Mouse (Mus musculus) limb, embryonic 15.5 days (tissue): ENCODE results near the gene Orm3. TPM values are rescaled to one million over a fixed set of nuclear protein-coding genes. Genes with fewer than 3 reads are reported as not detected.
A peak's percentile ranks its signal among the peaks of the same experiment; 100 is the strongest.
"Not testable (repeated sequence)": the region's sequence is repeated elsewhere in the genome, so short reads cannot be mapped to it uniquely, and the experiment has no call there.

Experiments
- ATAC-seq: fragments of 200-750 bp; cut with Nextera tagmentation; 2 replicates; pipeline ENCODE4 v1.8.0; 2017; ENCODE audit warnings: low read depth, moderate TSS enrichment; ENCODE audit not compliant: insufficient number of reproducible peaks, low FRiP score, low TSS enrichment
- H3K27ac ChIP-seq: fragments of 300-500 bp; sonication (generic); 2 replicates; pipeline ENCODE4 v1.5.1; 2015; ENCODE audit warnings: moderate library complexity, mild to moderate bottlenecking, inconsistent platforms
- H3K27me3 ChIP-seq: fragments of 300-500 bp; sonication (generic); 2 replicates; pipeline ENCODE4 v1.6.1; 2015; ENCODE audit warnings: inconsistent platforms
- H3K36me3 ChIP-seq: fragments of 300-500 bp; sonication (generic); 2 replicates; pipeline ENCODE4 v1.6.1; 2015; ENCODE audit warnings: inconsistent platforms
- H3K4me1 ChIP-seq: fragments of 300-500 bp; sonication (generic); 2 replicates; pipeline ENCODE4 v1.6.1; 2015; ENCODE audit warnings: inconsistent platforms
- H3K4me2 ChIP-seq: fragments of 300-500 bp; sonication (generic); 2 replicates; pipeline ENCODE4 v1.6.1; 2015; ENCODE audit warnings: mild to moderate bottlenecking, inconsistent platforms
- H3K4me3 ChIP-seq: fragments of 300-500 bp; sonication (generic); 2 replicates; pipeline ENCODE4 v1.5.1; 2015; ENCODE audit warnings: mild to moderate bottlenecking, inconsistent platforms
- H3K9ac ChIP-seq: fragments of 300-500 bp; sonication (generic); 2 replicates; pipeline ENCODE4 v1.6.1; 2015; ENCODE audit warnings: inconsistent platforms
- H3K9me3 ChIP-seq: fragments of 300-500 bp; sonication (generic); 2 replicates; pipeline ENCODE4 v1.6.1; 2016; ENCODE audit warnings: inconsistent platforms
- WGBS: fragments of 180-500 bp; shearing (Covaris S2); methylation state at CpG from one replicate; pipeline ENCODE4 v1.1.7; 2015; 5-methylcytosine and 5-hydroxymethylcytosine counted together
- polyA plus RNA-seq: library from polyadenylated mRNA; unstranded; fragments of >200 nt; fragmentation: Nextera tagmentation; extraction: Ambion mirVana; gene quantifications from 2 replicates; pipeline ENCODE4 v1.2.1, GENCODE M21; 2015

Orm3 gene
- polyA plus RNA-seq: not detected in 2 replicates

DNA sequence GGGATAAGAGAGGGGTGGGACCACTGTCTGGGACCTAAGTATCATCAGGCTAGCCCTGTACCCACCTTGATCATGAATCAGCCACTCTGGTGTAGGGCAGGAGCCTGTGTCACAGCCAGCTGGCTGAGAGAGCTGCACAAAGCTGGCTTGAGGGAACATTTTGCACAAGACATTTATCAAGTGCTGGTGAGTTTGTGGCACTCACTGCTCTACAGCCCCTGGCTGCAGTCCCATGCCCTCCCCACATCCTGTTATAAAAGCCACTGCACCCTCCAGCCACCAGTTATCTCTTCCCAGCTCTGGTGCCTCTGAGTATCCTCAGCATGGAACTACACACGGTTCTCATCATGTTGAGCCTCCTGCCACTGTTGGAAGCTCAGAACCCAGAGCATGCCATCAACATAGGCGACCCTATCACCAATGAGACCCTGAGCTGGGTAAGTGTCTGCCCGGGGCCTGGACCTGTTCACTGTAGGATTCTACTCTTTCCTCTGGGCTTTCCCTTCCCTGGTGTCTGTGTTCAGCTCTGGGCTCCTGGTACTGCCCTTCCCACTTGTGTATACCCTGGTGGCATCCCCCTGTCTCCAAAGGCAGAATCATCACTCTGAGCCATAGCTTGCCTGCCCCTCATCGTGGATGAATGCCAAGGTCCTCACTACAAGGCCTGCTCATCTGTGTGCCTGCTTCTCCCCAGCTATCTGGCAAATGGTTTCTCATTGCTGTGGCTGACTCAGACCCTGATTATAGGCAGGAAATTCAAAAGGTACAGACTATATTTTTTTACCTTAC is at the start of gene Orm3:
TSS of gene Orm3 (plus strand) at position 286 of the 789 bp plus-strand sequence.
- Histone ChIP-seq H3K4me2 (no peak within 1 kb of the TSS), H3K36me3 (no peaks in the 10 kb centered on the region), H3K27me3 (no peaks in the 10 kb centered on the region), H3K9me3 (no peaks in the 10 kb centered on the region), H3K27ac (peak within 1 kb of the TSS; percentile 3; the same call in 1 of the 2 replicates), H3K9ac (no peak within 1 kb of the TSS), H3K4me1 (peaks cover 16% of the 10 kb centered on the region), H3K4me3 (no peak within 1 kb of the TSS)
- no peak for ATAC-seq
- 72% methylated on average over 4 of the region's 4 CpGs for WGBS

DNA sequence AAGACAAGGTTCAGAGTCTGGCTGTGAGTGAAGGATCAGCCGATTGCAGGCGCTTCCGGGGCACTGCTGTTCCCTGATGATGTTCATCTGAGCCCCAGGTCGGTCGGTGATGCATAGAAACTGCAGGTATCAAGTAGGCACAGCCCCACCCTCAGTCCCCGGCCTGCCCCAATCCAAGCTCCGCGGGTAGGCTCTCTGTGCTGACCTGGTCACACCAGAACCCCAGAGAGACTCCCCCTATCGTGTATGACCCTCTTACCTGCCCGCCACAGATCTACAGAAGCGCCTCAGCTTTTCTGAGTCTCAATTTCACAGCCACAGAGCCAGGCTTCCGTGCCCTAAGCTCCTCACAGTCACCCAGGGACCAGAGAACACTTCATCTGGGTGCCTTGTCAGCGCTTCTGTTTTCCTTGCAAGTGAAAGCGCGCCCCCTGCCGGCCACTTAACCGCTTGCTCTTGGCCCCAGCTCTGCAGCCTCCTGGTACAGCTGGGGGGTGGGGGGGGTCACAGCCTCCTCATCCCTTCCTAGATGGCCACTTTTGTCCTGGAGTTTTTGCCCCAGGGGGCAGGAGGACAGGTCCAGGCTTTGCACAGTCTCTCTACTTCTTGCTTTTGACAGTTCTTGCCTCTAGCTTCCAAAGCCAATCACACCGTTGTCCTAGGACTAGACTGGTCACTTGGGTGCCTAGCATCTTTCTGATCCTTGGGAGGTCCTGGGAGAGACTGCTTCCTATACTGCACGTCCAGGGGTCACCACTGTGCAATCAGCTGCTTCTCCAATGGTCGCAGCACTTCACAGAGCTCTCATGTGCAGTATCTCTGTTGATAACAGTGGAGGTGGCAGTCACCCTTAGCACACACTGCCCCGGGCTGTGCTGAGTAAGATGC is 48.5 kb upstream of the Orm3 start:
- Histone ChIP-seq H3K27me3 (no peaks in the 10 kb centered on the region), H3K36me3 (peaks cover 85% of the 10 kb centered on the region), H3K27ac (no peak overlapping the region), H3K4me1 (peaks cover 21% of the 10 kb centered on the region), H3K9ac (no peak overlapping the region), H3K4me2 (no peak overlapping the region), H3K4me3 (no peak overlapping the region), H3K9me3 (no peaks in the 10 kb centered on the region)
- no peak for ATAC-seq
- whole genome bisulfite sequencing: 33% methylated on average over 21 of the region's 21 CpGs

DNA sequence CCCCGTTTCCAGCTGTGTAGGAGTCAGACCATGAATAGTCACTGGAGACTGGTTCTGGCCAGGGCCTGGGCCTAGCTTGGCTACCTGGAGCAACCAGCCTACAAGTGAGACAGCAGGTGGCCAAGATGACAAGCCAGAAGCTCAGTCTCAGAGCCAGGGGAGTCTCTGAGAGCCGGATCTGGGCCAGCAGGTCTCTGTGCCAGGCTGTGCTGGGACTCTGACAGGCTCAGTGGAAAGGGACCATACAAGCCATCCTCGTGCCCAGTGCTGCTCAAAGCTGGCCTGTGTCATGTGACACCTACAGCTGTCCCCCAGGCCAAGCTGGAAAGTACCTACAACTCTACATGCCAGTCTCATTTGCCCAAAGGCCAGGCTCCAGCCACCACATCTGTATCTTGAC is 47.6 kb upstream of the Orm3 start:
- ATAC-seq: no peak
- Histone ChIP-seq H3K9ac (no peak overlapping the region), H3K9me3 (no peaks in the 10 kb centered on the region), H3K4me2 (no peak overlapping the region), H3K4me1 (peaks cover 14% of the 10 kb centered on the region), H3K4me3 (no peak overlapping the region), H3K27me3 (no peaks in the 10 kb centered on the region), H3K36me3 (peaks cover 86% of the 10 kb centered on the region), H3K27ac (no peak overlapping the region)
- WGBS: 76% methylated on average over 3 of the region's 3 CpGs

DNA sequence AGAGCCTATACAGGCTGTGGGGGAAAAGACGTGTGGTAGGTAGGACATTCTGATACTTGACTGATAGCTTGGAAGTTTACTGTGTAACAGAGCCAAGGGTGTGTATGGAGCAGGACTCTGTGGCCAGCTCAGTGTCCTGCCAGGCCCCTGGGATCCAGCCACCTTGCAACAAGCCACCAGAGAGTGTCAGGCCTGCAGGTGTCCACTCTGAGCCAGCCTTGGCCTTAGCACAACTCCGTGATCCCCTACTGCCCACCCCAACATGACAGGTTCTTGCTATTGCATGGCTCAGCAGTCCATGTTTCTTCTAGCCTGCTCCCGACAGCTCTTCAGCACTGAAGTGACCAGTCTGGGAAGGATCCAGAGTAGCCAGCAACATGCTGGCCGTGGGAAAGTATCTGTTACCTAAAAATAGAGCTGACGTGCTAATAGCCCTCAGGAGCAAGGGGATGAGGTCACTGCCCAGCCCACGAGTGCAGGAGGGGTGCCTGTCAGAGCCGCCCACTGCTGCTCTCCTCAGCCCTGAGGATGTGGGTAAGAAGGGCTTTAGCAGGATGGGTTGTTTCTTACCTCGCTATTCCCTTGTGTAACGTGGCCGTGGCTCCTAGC is 45.6 kb upstream of the Orm3 start:
- Histone ChIP-seq H3K4me3 (no peak overlapping the region), H3K9me3 (no peaks in the 10 kb centered on the region), H3K27ac (0 out of 2 replicates have a peak overlapping the region, but pooled peaks have one; percentile 38), H3K27me3 (no peaks in the 10 kb centered on the region), H3K4me1 (peaks cover 21% of the 10 kb centered on the region), H3K4me2 (no peak overlapping the region), H3K36me3 (peaks cover 89% of the 10 kb centered on the region), H3K9ac (no peak overlapping the region)
- ATAC-seq: no peak
- 54% methylated on average over 10 of the region's 10 CpGs for WGBS

DNA sequence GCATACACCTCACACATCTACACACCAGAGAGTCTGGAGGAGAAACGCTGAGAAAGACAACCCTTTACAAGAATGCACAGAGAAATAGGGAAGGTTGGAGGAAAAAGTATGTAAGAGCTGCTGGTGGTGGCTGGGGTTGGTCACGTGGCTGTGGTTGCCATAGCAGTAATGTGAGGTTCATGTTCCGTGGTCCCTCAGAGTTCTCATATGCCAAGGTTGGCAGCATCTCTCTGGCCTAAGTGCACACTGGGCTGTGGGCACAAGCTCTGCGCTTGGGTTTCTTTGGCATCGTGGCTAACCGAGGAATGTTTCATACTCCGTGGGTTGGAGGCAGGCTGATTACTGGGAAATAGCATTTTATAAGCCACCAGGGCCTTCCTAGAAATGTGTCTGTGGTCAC is 44.5 kb upstream of the Orm3 start:
- Histone ChIP-seq H3K9me3 (no peaks in the 10 kb centered on the region), H3K27ac (peak overlapping the region; percentile 38; the same call in 1 of the 2 replicates), H3K27me3 (no peaks in the 10 kb centered on the region), H3K4me1 (peaks cover 32% of the 10 kb centered on the region), H3K9ac (no peak overlapping the region), H3K4me2 (no peak overlapping the region), H3K4me3 (no peak overlapping the region), H3K36me3 (peaks cover 88% of the 10 kb centered on the region)
- 76% methylated on average over 7 of the region's 7 CpGs for WGBS
- no peak for ATAC-seq

DNA sequence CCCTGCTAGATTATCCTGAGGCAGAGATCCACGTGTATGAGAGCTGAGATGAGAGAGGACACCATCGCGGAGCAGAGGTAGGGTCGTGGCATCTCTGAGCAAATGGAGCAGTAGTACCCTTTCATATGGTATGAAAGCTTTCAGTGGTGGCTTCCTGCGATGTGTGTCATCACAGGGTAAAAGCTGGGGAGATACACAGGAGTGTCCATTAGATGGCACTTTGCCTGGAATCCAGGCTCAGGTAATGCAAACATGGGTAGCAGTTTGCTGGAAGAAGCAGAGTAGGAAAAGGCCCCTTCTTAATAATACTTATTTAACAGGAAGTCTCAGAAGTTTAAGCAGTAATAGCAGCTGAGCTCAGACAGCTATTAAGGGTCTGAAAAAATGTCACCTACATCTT is 41.9 kb upstream of the Orm3 start:
- no peak for ATAC-seq
- H3K4me3 ChIP-seq: no peak overlapping the region
- H3K4me1 ChIP-seq: peaks cover 32% of the 10 kb centered on the region
- H3K27me3 ChIP-seq: no peaks in the 10 kb centered on the region
- H3K27ac ChIP-seq: 0 out of 2 replicates have a peak overlapping the region, but pooled peaks have one; percentile 6
- H3K36me3 ChIP-seq: peaks cover 91% of the 10 kb centered on the region
- 78% methylated on average over 5 of the region's 5 CpGs for WGBS
- no peaks in the 10 kb centered on the region for H3K9me3 ChIP-seq
- H3K9ac ChIP-seq: no peak overlapping the region
- H3K4me2 ChIP-seq: no peak overlapping the region

DNA sequence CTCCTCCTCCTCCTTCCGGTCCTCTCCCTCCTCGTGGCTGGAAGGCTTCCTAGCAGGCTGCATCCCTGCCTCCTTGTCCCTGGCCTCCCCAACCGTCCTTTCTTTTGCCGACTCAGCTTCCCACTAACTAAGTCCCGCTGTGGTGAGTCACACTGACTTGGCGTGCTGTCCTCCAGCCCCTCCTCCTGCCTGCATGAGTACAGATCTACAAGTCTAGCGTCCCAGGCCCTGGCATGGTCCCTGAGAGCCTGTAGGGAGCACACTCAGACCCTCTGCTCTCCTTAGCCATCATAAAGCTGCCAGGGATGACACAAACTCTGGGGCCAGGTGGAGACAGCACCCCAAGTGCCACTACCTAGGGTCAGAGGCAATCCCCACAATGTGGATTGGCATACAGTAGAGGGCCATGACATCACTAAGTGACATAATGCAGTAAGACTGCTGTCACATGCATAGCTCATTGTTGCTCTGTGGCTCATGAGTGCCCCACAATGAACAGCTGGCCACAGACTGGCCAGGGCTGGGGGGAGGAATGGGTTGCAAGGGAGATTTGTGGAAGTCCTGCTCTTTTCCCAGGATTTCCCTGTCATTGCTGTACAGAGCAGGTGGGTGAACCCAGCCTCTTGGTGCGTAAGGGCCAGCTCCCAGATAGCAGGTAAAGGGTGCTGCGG is 39.8 kb upstream of the Orm3 start:
- Histone ChIP-seq H3K27ac (peak overlapping the region; percentile 50), H3K36me3 (peaks cover 81% of the 10 kb centered on the region), H3K9ac (no peak overlapping the region), H3K27me3 (no peaks in the 10 kb centered on the region), H3K4me2 (no peak overlapping the region), H3K9me3 (no peaks in the 10 kb centered on the region), H3K4me3 (no peak overlapping the region), H3K4me1 (peaks cover 19% of the 10 kb centered on the region)
- 58% methylated on average over 9 of the region's 9 CpGs for WGBS
- ATAC-seq: peak; percentile 46; the same call in 1 of the 2 replicates

DNA sequence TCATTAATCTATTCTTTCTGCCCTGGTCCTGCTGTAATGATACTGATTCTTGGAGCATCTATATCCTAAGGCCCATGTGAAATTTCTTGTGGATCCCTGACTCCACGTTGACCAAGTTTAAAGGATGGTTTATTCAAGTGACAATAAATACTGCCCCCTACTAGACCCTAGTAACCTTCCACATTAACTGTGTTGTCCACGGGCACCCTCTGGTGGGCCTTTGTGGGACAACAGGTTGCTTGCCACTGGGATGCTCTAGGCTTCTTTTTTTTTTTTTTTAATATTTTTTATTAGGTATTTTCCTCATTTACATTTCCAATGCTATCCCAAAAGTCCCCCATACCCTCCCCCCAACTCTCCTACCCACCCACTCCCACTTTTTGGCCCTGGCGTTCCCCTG is 36.4 kb upstream of the Orm3 start:
- not testable (repeated sequence) for H3K27ac ChIP-seq, H3K9me3 ChIP-seq, ATAC-seq, H3K4me2 ChIP-seq, H3K9ac ChIP-seq, H3K4me3 ChIP-seq, H3K27me3 ChIP-seq
- Histone ChIP-seq H3K4me1 (peaks cover 19% of the 10 kb centered on the region), H3K36me3 (peaks cover 87% of the 10 kb centered on the region)
- WGBS: 35% methylated on average over 3 of the region's 3 CpGs

DNA sequence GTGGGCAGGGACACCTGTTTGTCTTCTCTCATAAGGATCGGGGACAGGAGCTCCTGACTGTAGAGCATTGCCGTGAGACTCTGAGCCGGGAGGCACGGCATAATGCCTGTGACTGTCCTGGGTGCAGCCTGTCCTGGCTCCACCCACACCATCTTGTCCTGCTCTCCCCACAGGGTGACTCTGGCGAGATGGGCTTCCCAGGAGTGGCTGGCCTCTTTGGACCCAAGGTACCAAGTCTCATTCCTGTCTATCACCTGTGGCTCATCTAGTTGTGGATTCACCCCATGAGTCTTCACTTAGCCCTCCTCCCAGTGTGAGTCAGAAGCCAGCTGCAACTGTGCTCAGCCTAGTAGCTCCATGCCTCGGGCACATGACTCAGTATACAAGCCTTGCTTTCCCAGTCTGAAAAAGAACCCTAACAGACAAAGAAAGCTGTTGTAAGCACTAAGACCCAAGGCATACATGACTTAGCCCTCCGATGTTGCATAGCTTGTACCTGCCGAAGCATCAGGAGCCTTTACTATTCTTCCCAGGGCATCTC is 32.6 kb upstream of the Orm3 start:
- no peak for ATAC-seq
- 83% methylated on average over 8 of the region's 8 CpGs for WGBS
- H3K27me3 ChIP-seq: no peaks in the 10 kb centered on the region
- no peak overlapping the region for H3K4me3 ChIP-seq
- H3K36me3 ChIP-seq: peaks cover 87% of the 10 kb centered on the region
- no peaks in the 10 kb centered on the region for H3K4me1 ChIP-seq
- no peak overlapping the region for H3K4me2 ChIP-seq
- H3K27ac ChIP-seq: no peak overlapping the region
- no peaks in the 10 kb centered on the region for H3K9me3 ChIP-seq
- no peak overlapping the region for H3K9ac ChIP-seq

DNA sequence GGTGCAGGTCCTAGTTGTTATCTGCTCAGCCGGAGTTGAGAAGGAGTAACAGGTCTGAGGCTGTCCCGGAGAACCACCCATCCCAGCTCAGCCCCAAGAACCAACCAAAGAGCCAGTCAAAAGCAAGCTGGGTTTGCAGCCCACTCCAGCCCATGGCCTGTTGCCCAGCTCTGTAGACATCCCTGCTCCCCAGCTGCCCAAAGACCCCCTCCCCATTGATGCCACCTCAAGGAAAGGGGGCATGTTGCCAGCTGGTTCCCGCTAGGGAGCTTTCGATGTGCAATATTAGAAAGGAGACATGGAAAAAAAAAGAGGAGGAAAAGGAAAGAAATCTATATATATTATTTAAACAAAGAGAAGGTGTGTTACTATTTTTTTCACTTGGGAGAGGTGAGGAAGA is 22.6 kb upstream of the Orm3 start:
- no peak overlapping the region for H3K27ac ChIP-seq
- no peak overlapping the region for H3K4me2 ChIP-seq
- no peaks in the 10 kb centered on the region for H3K9me3 ChIP-seq
- H3K4me3 ChIP-seq: no peak overlapping the region
- no peak for ATAC-seq
- H3K27me3 ChIP-seq: no peaks in the 10 kb centered on the region
- peaks cover 56% of the 10 kb centered on the region for H3K36me3 ChIP-seq
- 93% methylated on average over 4 of the region's 4 CpGs for WGBS
- no peak overlapping the region for H3K9ac ChIP-seq
- H3K4me1 ChIP-seq: no peaks in the 10 kb centered on the region

DNA sequence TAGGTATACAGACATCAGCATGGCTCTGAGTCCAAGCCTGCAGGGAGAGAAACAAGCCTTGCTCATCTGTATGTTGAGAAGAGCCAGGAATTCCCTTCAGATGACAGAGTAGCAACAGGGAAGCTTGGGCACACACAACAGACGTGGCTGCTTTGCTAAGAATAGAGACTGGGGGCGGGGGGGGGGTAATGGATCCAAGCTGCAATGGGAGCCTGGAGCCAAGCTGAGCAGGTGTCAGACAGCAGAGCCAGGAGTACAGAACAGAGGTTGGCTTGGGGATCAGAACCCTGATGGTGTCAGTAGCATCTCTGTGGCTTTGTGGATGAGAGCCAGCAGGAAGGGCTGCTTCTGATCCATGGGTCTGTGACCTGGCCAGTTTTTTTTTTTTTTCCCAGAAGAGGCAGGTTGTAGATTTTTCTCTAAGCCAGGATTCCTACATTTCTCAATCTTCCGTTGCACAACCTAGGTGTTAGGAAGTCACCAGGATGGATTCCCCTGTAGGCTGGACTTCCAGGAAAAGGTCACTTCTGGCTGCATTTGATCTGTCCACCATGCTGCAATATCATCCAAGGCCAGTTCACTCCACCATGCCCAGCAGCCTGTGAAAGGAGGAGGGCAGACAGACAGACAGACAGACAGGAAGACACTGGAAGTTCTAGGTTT is 17.4 kb upstream of the Orm3 start:
- H3K4me2 ChIP-seq: no peak overlapping the region
- no peaks in the 10 kb centered on the region for H3K27me3 ChIP-seq
- H3K9ac ChIP-seq: no peak overlapping the region
- H3K36me3 ChIP-seq: peaks cover 15% of the 10 kb centered on the region
- H3K4me1 ChIP-seq: no peaks in the 10 kb centered on the region
- no peak overlapping the region for H3K4me3 ChIP-seq
- WGBS: 56% methylated on average over 3 of the region's 3 CpGs
- no peaks in the 10 kb centered on the region for H3K9me3 ChIP-seq
- no peak for ATAC-seq
- H3K27ac ChIP-seq: no peak overlapping the region
